Mouse (Mus musculus): ENCODE data around the gene Slc9b2. TPM values are rescaled to one million over a fixed set of nuclear protein-coding genes. Genes with fewer than 3 reads are reported as not detected.
A peak's percentile ranks its signal among the peaks of the same experiment; 100 is the strongest.

The Slc9b2 gene
- not detected in 2 replicates for total RNA-seq (2015; ENCODE audit: low replicate concordance)
- total RNA-seq (2017; ENCODE audit: low replicate concordance): 0.23 TPM in 1 of 2 replicates, not detected in the other

- no peak for ATAC-seq (replicated peaks; ENCODE audit: low FRiP score, poor library complexity, severe bottlenecking)
Observed at GRCm38 (mm10) chr3:135307411-135308259, at the start of gene Slc9b2. TSS of gene Slc9b2 (plus strand) at chr3:135307700.

GRCm38 (mm10) chr3:135258919-135259318 lies 48.6 kb upstream of the Slc9b2 start:
- no peak for ATAC-seq (replicated peaks; ENCODE audit: low FRiP score, poor library complexity, severe bottlenecking)

DNA sequence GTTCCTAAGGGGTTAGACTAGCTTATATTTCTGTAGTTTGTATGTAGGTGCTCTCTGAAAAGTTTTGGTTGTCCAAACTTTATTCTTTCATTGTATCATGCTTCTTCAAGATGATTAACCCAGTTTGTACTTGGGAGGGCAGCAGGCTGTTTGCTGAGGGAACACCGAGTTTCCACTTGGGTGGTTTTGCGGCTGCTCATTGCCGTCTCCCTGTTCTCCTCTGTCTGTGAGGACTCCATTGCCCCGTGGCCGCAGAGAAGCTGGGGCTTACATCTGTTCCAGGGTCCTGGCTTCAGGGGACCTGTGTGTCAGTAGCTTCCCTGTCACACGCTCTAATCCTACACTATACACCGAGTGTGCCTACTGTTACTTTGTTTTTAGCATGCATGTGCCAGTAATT lies 47.3 kb upstream of the Slc9b2 start:
- no peak for ATAC-seq (replicated peaks; ENCODE audit: low FRiP score, poor library complexity, severe bottlenecking)

DNA sequence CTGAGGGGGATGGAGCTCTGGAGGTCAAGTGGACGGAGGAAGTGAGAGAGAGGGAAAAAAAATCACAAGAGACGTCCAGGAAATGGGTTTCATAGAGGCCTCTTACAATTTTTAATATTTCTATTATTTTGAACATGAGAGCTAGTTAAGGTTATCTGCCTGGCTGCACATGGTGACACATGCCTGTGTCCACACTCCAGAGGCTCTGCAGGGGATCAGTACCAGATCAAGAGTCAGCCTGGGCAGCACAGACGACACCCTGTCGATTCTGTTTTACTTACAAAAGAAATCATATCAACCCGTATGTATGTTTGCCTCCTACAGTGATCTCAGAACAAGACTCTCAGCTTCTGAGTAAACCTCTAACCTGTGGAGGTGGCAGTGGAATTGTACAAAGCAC lies 38.9 kb upstream of the Slc9b2 start:
- ATAC-seq (replicated peaks; ENCODE audit: low FRiP score, poor library complexity, severe bottlenecking): no peak

DNA sequence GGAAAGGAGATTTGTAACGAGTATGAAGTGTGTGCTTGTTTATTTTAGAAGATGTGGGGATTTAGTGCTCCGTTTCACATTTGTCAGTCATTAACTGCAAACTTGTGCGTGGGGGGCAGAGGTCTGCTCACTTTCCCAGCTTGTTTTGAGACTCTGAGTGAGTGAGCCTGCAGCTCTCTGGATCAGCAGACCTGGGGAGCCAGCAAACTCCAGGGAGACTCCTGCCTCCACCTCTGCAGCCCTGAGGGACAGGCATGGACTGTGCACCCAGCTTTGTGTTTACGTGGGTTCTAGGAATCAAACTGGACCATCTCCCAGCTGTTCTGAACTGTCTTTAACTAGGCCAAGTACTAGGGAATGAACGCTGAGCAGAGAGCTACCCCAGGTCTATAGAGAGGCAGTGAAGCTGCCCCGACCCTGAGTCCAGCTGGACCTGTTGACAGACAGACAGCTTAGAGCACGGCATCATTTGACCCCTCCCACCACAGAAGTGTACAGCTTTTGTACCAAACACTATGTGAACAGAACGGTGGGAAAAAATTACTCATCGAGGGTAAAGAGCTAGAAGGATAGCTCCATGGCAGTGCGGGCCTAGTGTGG lies 38.0 kb upstream of the Slc9b2 start:
- no peak for ATAC-seq (replicated peaks; ENCODE audit: low FRiP score, poor library complexity, severe bottlenecking)

- ATAC-seq (replicated peaks; ENCODE audit: low FRiP score, poor library complexity, severe bottlenecking): no peak
Observed at GRCm38 (mm10) chr3:135272627-135273026, 34.9 kb upstream of the Slc9b2 start.

GRCm38 (mm10) chr3:135273047-135273446 lies 34.5 kb upstream of the Slc9b2 start:
- ATAC-seq (replicated peaks; ENCODE audit: low FRiP score, poor library complexity, severe bottlenecking): no peak

GRCm38 (mm10) chr3:135280160-135280559 lies 27.3 kb upstream of the Slc9b2 start:
- ATAC-seq (replicated peaks; ENCODE audit: low FRiP score, poor library complexity, severe bottlenecking): no peak

DNA sequence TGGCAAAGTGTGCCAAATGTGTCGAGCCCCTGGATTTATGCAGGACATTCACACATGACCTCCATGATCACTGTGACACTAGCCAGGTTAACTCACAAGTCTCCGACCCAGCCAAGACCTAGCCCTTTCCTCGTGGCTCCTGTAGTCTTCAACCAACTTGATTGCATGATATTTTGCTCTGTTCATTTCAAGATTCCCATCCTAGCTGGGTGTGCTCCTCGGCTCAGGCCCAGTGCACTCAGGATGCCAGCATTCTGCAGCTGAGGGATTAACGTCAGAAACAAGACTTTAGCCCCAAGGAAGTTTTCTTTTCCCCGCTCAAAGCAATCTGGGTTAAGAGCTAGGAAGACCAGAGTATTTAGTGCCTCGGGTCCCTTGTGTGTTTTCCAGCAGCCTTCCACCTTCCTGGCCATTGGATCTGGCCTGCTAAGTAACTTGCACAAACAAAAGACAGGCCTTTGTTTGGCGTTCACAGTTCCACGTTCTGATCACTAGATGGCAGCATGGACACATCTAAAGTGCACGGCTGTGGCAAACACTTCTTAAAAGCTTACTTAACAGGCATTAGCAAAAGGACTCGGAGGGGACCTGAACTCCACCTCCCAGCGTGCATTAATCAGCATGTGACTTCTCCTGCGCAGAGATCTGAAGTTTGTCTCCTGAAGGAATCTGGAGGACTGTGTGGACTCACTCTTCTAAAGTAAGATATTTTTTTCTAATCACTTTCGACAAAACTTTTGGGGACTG lies 26.7 kb upstream of the Slc9b2 start, which contains the start of gene Bdh2:
TSS of gene Bdh2 (plus strand) at position 553 of the 747 bp plus-strand sequence.
- peak; percentile 33; the same call in 1 of the 2 replicates for ATAC-seq (replicated peaks; ENCODE audit: low FRiP score, poor library complexity, severe bottlenecking)

- ATAC-seq (replicated peaks; ENCODE audit: low FRiP score, poor library complexity, severe bottlenecking): no peak
Observed at GRCm38 (mm10) chr3:135281701-135282100, 25.8 kb upstream of the Slc9b2 start.

DNA sequence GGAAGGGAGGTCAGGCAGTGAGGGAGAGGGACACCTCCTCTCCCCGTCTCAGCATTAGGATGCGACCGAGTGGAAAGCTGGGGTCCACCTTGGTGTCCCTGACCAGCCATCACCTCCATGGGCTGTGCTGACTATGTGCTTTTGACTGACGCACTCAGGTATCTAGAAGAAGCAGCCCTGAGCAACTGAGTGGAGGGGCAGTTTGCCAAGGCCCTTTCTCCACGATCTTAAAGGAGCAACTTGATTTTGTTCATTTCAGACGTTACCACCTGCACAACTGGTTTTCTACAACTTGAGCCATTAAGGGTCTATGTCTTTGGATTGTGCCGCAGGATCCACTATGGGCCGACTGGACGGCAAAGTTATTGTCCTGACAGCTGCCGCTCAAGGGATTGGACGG lies 22.2 kb upstream of the Slc9b2 start:
- ATAC-seq (replicated peaks; ENCODE audit: low FRiP score, poor library complexity, severe bottlenecking): no peak

DNA sequence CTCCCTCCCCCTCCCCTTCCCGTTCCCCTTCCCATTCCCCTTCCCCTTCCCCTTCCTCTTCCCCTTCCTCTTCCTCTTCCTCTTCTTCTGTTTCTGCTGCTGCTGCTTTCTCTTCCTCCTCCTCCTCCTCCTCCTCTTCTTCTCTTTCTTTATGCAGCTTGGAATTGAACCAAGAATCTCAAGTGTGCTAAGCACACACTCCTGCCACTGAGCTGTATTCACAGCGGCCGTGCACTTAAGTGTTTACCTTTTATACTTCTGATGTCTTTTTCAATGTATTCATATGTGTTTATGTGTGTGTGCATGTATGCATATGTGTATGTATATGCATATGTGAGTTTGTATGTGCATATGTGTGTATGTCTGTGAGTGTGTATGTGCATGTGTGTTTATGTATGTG lies 21.7 kb upstream of the Slc9b2 start:
- no peak for ATAC-seq (replicated peaks; ENCODE audit: low FRiP score, poor library complexity, severe bottlenecking)

- no peak for ATAC-seq (replicated peaks; ENCODE audit: low FRiP score, poor library complexity, severe bottlenecking)
Observed at GRCm38 (mm10) chr3:135288138-135288750, 19.3 kb upstream of the Slc9b2 start.

- no peak for ATAC-seq (replicated peaks; ENCODE audit: low FRiP score, poor library complexity, severe bottlenecking)
Observed at GRCm38 (mm10) chr3:135289148-135289547, 18.4 kb upstream of the Slc9b2 start.

GRCm38 (mm10) chr3:135290249-135290894 lies 17.1 kb upstream of the Slc9b2 start:
- ATAC-seq (replicated peaks; ENCODE audit: low FRiP score, poor library complexity, severe bottlenecking): no peak

GRCm38 (mm10) chr3:135293703-135294102 lies 13.8 kb upstream of the Slc9b2 start:
- ATAC-seq (replicated peaks; ENCODE audit: low FRiP score, poor library complexity, severe bottlenecking): no peak

DNA sequence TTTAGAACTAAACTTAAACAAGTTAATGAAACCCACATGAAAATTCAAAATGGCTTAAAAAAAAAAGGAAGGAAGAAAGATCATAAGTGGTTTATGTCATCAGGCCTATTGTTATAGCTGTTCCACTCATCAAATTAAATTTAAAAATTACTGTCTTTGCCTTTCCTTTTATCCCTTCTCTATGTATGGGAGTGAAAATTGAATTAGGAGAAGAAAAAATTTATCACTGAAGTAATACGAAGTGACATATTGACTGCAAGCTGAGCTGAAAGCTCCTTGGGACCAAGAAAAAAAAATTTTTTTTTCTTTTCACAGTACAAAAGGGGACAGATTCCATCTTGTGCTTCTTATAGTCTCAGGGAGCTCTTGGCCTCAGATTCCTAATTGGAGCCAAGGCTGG lies 11.9 kb upstream of the Slc9b2 start:
- ATAC-seq (replicated peaks; ENCODE audit: low FRiP score, poor library complexity, severe bottlenecking): no peak

GRCm38 (mm10) chr3:135298560-135298959 lies 8.9 kb upstream of the Slc9b2 start:
- no peak for ATAC-seq (replicated peaks; ENCODE audit: low FRiP score, poor library complexity, severe bottlenecking)

- no peak for ATAC-seq (replicated peaks; ENCODE audit: low FRiP score, poor library complexity, severe bottlenecking)
Observed at GRCm38 (mm10) chr3:135300081-135300480, 7.4 kb upstream of the Slc9b2 start.

- no peak for ATAC-seq (replicated peaks; ENCODE audit: low FRiP score, poor library complexity, severe bottlenecking)
Observed at GRCm38 (mm10) chr3:135304060-135304459, 3.4 kb upstream of the Slc9b2 start.
